Mouse (Mus musculus) midbrain, embryonic 14.5 days (tissue): ENCODE data around the gene N4bp2. TPM values are rescaled to one million over a fixed set of nuclear protein-coding genes. Genes with fewer than 3 reads are reported as not detected.

Experiments
- ATAC-seq: fragments of 200-750 bp; cut with Nextera tagmentation; 2 replicates; pipeline ENCODE4 v1.8.0; 2017; ENCODE audit warnings: moderate number of reproducible peaks, moderate library complexity; ENCODE audit not compliant: low FRiP score, low TSS enrichment
- DNase-seq: peaks from one replicate; pipeline ENCODE4 v3.0.0-alpha.2; 2015
- H3K27ac ChIP-seq: fragments of 300-500 bp; sonication (generic); replicated peaks from 2 replicates; pipeline ENCODE4 v1.5.1; 2014; ENCODE audit warnings: mild to moderate bottlenecking, low read depth, low read length, moderate library complexity
- H3K27me3 ChIP-seq: fragments of 300-500 bp; sonication (generic); 2 replicates; pipeline ENCODE4 v1.6.1; 2014; ENCODE audit warnings: low read length, control low read depth, mixed read lengths; ENCODE audit not compliant: control insufficient read depth, insufficient read depth
- H3K36me3 ChIP-seq: fragments of 300-500 bp; sonication (generic); 2 replicates; pipeline ENCODE4 v1.6.1; 2014; ENCODE audit warnings: low read length, control low read depth; ENCODE audit not compliant: control insufficient read depth, insufficient read depth
- H3K4me1 ChIP-seq: fragments of 300-500 bp; sonication (generic); 2 replicates; pipeline ENCODE4 v1.6.1; 2014; ENCODE audit warnings: mild to moderate bottlenecking, antibody characterized with exemption, low read length, control low read depth; ENCODE audit not compliant: control insufficient read depth, insufficient read depth
- H3K4me2 ChIP-seq: fragments of 300-500 bp; sonication (generic); 2 replicates; pipeline ENCODE4 v1.6.1; 2014; ENCODE audit warnings: mild to moderate bottlenecking, low read length, moderate library complexity
- H3K4me3 ChIP-seq: fragments of 300-500 bp; sonication (generic); replicated peaks from 2 replicates; pipeline ENCODE4 v1.5.1; 2014; ENCODE audit warnings: low read depth, low read length
- H3K9ac ChIP-seq: fragments of 300-500 bp; sonication (generic); replicated peaks from 2 replicates; pipeline ENCODE4 v1.6.1; 2014; ENCODE audit warnings: mild to moderate bottlenecking, low read length, moderate library complexity
- H3K9me3 ChIP-seq: fragments of 300-500 bp; sonication (generic); 2 replicates; pipeline ENCODE4 v1.6.1; 2016; ENCODE audit warnings: low read length, control low read depth, mixed read lengths; ENCODE audit not compliant: control insufficient read depth
- WGBS: fragments of 180-500 bp; shearing (Covaris S2); extraction: QIAGEN DNeasy Blood & Tissue Kit; methylation state at CpG from one replicate; pipeline ENCODE4 v1.1.7; 2014; 5-methylcytosine and 5-hydroxymethylcytosine counted together
- polyA plus RNA-seq: library from polyadenylated mRNA; unstranded; fragments of >200 nt; fragmentation: Nextera tagmentation; extraction: Ambion mirVana; gene quantifications from 2 replicates; pipeline ENCODE4 v1.2.1, GENCODE M21; 2014

The N4bp2 gene
- polyA plus RNA-seq, 1 experiment from 2014 or later, result 32.6 TPM

- no peak overlapping the region for H3K4me3 ChIP-seq
- DNase-seq, result no peak
- H3K27ac ChIP-seq, result no peak overlapping the region
- H3K36me3 ChIP-seq, result no peaks in the 10 kb centered on the region
- WGBS, result 71% methylated on average over 11 of the region's 11 CpGs
- no peak overlapping the region for H3K9ac ChIP-seq
- ATAC-seq, result no peak
- H3K4me2 ChIP-seq, result no peak overlapping the region
- H3K4me1 ChIP-seq, result no peaks in the 10 kb centered on the region
- no peaks in the 10 kb centered on the region for H3K9me3 ChIP-seq
- no peaks in the 10 kb centered on the region for H3K27me3 ChIP-seq
Measured at GRCm38 (mm10) chr5:65850765-65851164, 87.4 kb downstream of the N4bp2 start.

GRCm38 (mm10) chr5:65854786-65855191 lies 91.5 kb downstream of the N4bp2 start:
- no peaks in the 10 kb centered on the region for H3K27me3 ChIP-seq
- no peak for ATAC-seq
- no peaks in the 10 kb centered on the region for H3K4me1 ChIP-seq
- 24% methylated on average over 8 of the region's 8 CpGs for WGBS
- no peaks in the 10 kb centered on the region for H3K36me3 ChIP-seq
- no peak overlapping the region for H3K4me2 ChIP-seq
- H3K27ac ChIP-seq, result no peak overlapping the region
- no peak overlapping the region for H3K9ac ChIP-seq
- H3K9me3 ChIP-seq, result no peaks in the 10 kb centered on the region
- DNase-seq, result no peak
- H3K4me3 ChIP-seq, result no peak overlapping the region

- Histone ChIP-seq H3K27ac (no peak overlapping the region), H3K4me3 (no peak overlapping the region), H3K9ac (no peak overlapping the region), H3K4me2 (no peak overlapping the region), H3K4me1 (no peaks in the 10 kb centered on the region), H3K36me3 (no peaks in the 10 kb centered on the region), H3K9me3 (no peaks in the 10 kb centered on the region), H3K27me3 (no peaks in the 10 kb centered on the region)
- ATAC-seq, result no peak
- DNase-seq, result no peak
- 80% methylated on average over 3 of the region's 3 CpGs for WGBS
Measured at GRCm38 (mm10) chr5:65855571-65855970, 92.2 kb downstream of the N4bp2 start.

- WGBS, result 76% methylated on average over 17 of the region's 17 CpGs
- no peak overlapping the region for H3K27ac ChIP-seq
- no peak overlapping the region for H3K4me3 ChIP-seq
- ATAC-seq, result no peak
- H3K4me2 ChIP-seq, result no peak overlapping the region
- no peaks in the 10 kb centered on the region for H3K27me3 ChIP-seq
- H3K9me3 ChIP-seq, result no peaks in the 10 kb centered on the region
- no peaks in the 10 kb centered on the region for H3K4me1 ChIP-seq
- H3K9ac ChIP-seq, result no peak overlapping the region
- no peaks in the 10 kb centered on the region for H3K36me3 ChIP-seq
- no peak for DNase-seq
Measured at GRCm38 (mm10) chr5:65856591-65857411, 93.5 kb downstream of the N4bp2 start.

- Histone ChIP-seq H3K4me1 (no peaks in the 10 kb centered on the region), H3K27ac (no peak overlapping the region), H3K36me3 (no peaks in the 10 kb centered on the region), H3K4me2 (no peak overlapping the region), H3K4me3 (no peak overlapping the region), H3K9me3 (no peaks in the 10 kb centered on the region), H3K9ac (no peak overlapping the region), H3K27me3 (no peaks in the 10 kb centered on the region)
- no peak for DNase-seq
- WGBS, result 83% methylated on average over 12 of the region's 12 CpGs
- no peak for ATAC-seq
Measured at GRCm38 (mm10) chr5:65857935-65858334, 94.6 kb downstream of the N4bp2 start.

- H3K9me3 ChIP-seq, result no peaks in the 10 kb centered on the region
- H3K36me3 ChIP-seq, result no peaks in the 10 kb centered on the region
- no peaks in the 10 kb centered on the region for H3K27me3 ChIP-seq
- whole genome bisulfite sequencing, result 90% methylated on average over 4 of the region's 6 CpGs
- no peak for DNase-seq
- no peak for ATAC-seq
- H3K27ac ChIP-seq, result no peak overlapping the region
- no peak overlapping the region for H3K9ac ChIP-seq
- no peak overlapping the region for H3K4me2 ChIP-seq
- H3K4me3 ChIP-seq, result no peak overlapping the region
- no peaks in the 10 kb centered on the region for H3K4me1 ChIP-seq
Measured at GRCm38 (mm10) chr5:65858355-65858754, 95.0 kb downstream of the N4bp2 start.

- no peaks in the 10 kb centered on the region for H3K9me3 ChIP-seq
- no peaks in the 10 kb centered on the region for H3K27me3 ChIP-seq
- H3K4me2 ChIP-seq, result no peak overlapping the region
- no peaks in the 10 kb centered on the region for H3K4me1 ChIP-seq
- ATAC-seq (no peak), DNase-seq (no peak)
- no peak overlapping the region for H3K27ac ChIP-seq
- no peaks in the 10 kb centered on the region for H3K36me3 ChIP-seq
- 80% methylated on average over 12 of the region's 12 CpGs for WGBS
- no peak overlapping the region for H3K9ac ChIP-seq
- no peak overlapping the region for H3K4me3 ChIP-seq
Measured at GRCm38 (mm10) chr5:65858898-65859297, 95.6 kb downstream of the N4bp2 start.

- no peaks in the 10 kb centered on the region for H3K36me3 ChIP-seq
- DNase-seq (no peak), ATAC-seq (no peak)
- no peak overlapping the region for H3K4me3 ChIP-seq
- 74% methylated on average over 6 of the region's 6 CpGs for WGBS
- H3K4me2 ChIP-seq, result no peak overlapping the region
- H3K9me3 ChIP-seq, result no peaks in the 10 kb centered on the region
- H3K4me1 ChIP-seq, result no peaks in the 10 kb centered on the region
- H3K27me3 ChIP-seq, result no peaks in the 10 kb centered on the region
- H3K27ac ChIP-seq, result no peak overlapping the region
- H3K9ac ChIP-seq, result no peak overlapping the region
Measured at GRCm38 (mm10) chr5:65859396-65859795, 96.1 kb downstream of the N4bp2 start.

- Histone ChIP-seq H3K27ac (no peak overlapping the region), H3K4me1 (no peaks in the 10 kb centered on the region)
Measured at GRCm38 (mm10) chr5:65860281-65861000, 97.1 kb downstream of the N4bp2 start.

More at GRCm38 (mm10) chr5:65860281-65861000, 97.1 kb downstream of the N4bp2 start:
- ATAC-seq (no peak), DNase-seq (no peak)
- H3K27me3 ChIP-seq, result no peaks in the 10 kb centered on the region
- no peak overlapping the region for H3K4me3 ChIP-seq
- H3K4me2 ChIP-seq, result no peak overlapping the region
- no peaks in the 10 kb centered on the region for H3K36me3 ChIP-seq
- 75% methylated on average over 12 of the region's 12 CpGs for whole genome bisulfite sequencing
- H3K9ac ChIP-seq, result no peak overlapping the region
- no peaks in the 10 kb centered on the region for H3K9me3 ChIP-seq
